Mouse (Mus musculus): ENCODE data around the gene Cdkl4.
"Not testable (repeated sequence)": the region's sequence is repeated elsewhere in the genome, so short reads cannot be mapped to it uniquely, and the experiment has no call there.

Cdkl4 gene

GRCm38 (mm10) chr17:80577639-80578038 is at the start of gene Cdkl4:
Cdkl4 (minus strand) TSS chr17:80577813.
- no peak for DNase-seq (ENCODE audit: low spot score in 2 of 2)

- no peak for DNase-seq (ENCODE audit: low spot score in 2 of 2)
These were observed 47.4 kb upstream of the Cdkl4 start for GRCm38 (mm10) chr17:80624979-80625378.

GRCm38 (mm10) chr17:80621691-80622090 is 44.1 kb upstream of the Cdkl4 start:
- no peak for DNase-seq (ENCODE audit: low spot score in 2 of 2)

- DNase-seq (ENCODE audit: low spot score in 2 of 2), result peak; percentile 26 to 61
These were observed 43.3 kb upstream of the Cdkl4 start for GRCm38 (mm10) chr17:80620786-80621423.

- no peak for DNase-seq (ENCODE audit: low spot score in 2 of 2)
These were observed 41.9 kb upstream of the Cdkl4 start for GRCm38 (mm10) chr17:80619556-80619955.

GRCm38 (mm10) chr17:80618890-80619289 is 41.3 kb upstream of the Cdkl4 start:
- no peak for DNase-seq (ENCODE audit: low spot score in 2 of 2)

- no peak for DNase-seq (ENCODE audit: low spot score in 2 of 2)
These were observed 26.2 kb upstream of the Cdkl4 start for GRCm38 (mm10) chr17:80603806-80604205.

- no peak for DNase-seq (ENCODE audit: low spot score in 2 of 2)
These were observed 25.5 kb upstream of the Cdkl4 start for GRCm38 (mm10) chr17:80603079-80603625.

- no peak for DNase-seq (ENCODE audit: low spot score in 2 of 2)
These were observed 23.8 kb upstream of the Cdkl4 start for GRCm38 (mm10) chr17:80601371-80601770.

GRCm38 (mm10) chr17:80583051-80583450 is 5.4 kb upstream of the Cdkl4 start:
- DNase-seq (ENCODE audit: low spot score in 2 of 2), result no peak

GRCm38 (mm10) chr17:80579901-80580300 is 2.3 kb upstream of the Cdkl4 start:
- DNase-seq (ENCODE audit: low spot score in 2 of 2), result no peak

- DNase-seq (ENCODE audit: low spot score in 2 of 2), result no peak
These were observed 1.5 kb upstream of the Cdkl4 start for GRCm38 (mm10) chr17:80579089-80579488.

GRCm38 (mm10) chr17:80578041-80578440 is 428 bp upstream of the Cdkl4 start:
- no peak for DNase-seq (ENCODE audit: low spot score in 2 of 2)

GRCm38 (mm10) chr17:80577214-80577613 is 399 bp downstream of the Cdkl4 start:
- peak; percentile 69 for DNase-seq (ENCODE audit: low spot score in 2 of 2)

- no peak for DNase-seq (ENCODE audit: low spot score in 2 of 2)
These were observed 2.6 kb downstream of the Cdkl4 start for GRCm38 (mm10) chr17:80575008-80575407.

- DNase-seq (ENCODE audit: low spot score in 2 of 2), result no peak
These were observed 3.1 kb downstream of the Cdkl4 start for GRCm38 (mm10) chr17:80574471-80574965.

GRCm38 (mm10) chr17:80572187-80572935 is 5.3 kb downstream of the Cdkl4 start:
- no peak for DNase-seq (ENCODE audit: low spot score in 2 of 2)

- no peak for DNase-seq (ENCODE audit: low spot score in 2 of 2)
These were observed 6.2 kb downstream of the Cdkl4 start for GRCm38 (mm10) chr17:80571460-80571859.

- DNase-seq (ENCODE audit: low spot score in 2 of 2), result not testable (repeated sequence)
These were observed 7.9 kb downstream of the Cdkl4 start for GRCm38 (mm10) chr17:80569718-80570117.

GRCm38 (mm10) chr17:80568842-80569601 is 8.6 kb downstream of the Cdkl4 start:
- DNase-seq (ENCODE audit: low spot score in 2 of 2), result no peak

- DNase-seq (ENCODE audit: low spot score in 2 of 2), result no peak
These were observed 9.2 kb downstream of the Cdkl4 start for GRCm38 (mm10) chr17:80568441-80568840.

- no peak for DNase-seq (ENCODE audit: low spot score in 2 of 2)
These were observed 13.0 kb downstream of the Cdkl4 start for GRCm38 (mm10) chr17:80564611-80564924.
